Comparison of ENCODE assay signal across 7 mouse cellular contexts in the genomic region with DNA sequence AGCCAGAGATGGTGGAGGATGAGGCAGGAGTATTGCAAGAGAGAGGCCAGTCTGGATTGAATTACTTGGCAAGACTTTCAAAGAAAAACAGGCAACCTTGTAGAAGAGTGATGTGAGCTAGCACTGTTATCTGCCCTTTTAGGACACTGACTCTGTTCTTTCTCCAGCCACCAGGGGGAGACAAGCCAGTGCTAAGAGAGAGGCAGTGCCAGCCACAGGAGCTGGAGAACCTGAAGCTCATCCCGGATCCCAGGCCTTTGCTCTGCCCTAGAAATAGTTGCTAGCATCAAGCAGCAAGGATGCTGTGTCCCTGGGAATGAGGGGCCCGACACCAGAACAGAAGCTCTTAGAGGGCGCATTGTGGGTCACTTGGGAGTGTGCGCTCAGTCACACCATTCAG. TPM values are rescaled to one million over a fixed set of nuclear protein-coding genes. Genes with fewer than 3 reads are reported as not detected.
DNase-seq lines count a peak whose midpoint lies in the region; ATAC-seq lines count a peak whose summit lies in the region.

No protein-coding gene starts in this region.

- no peak overlapping the region for H3K4me3 ChIP-seq in forebrain, embryonic 15.5 days
- H3K4me3 ChIP-seq in midbrain, embryonic 11.5 days (ENCODE audit: low read depth, low read length) = no peak overlapping the region

- H3K9me3 ChIP-seq in forebrain, embryonic 15.5 days = no peaks in the 10 kb centered on the region
- H3K9me3 ChIP-seq in midbrain, embryonic 11.5 days (ENCODE audit: control insufficient read depth, low read length) = no peaks in the 10 kb centered on the region

- DNase-seq in R1 (ENCODE audit: low read depth, low spot score) = peak; percentile 76
- DNase-seq in cerebellum, adult 11 months = peak; percentile 71
- peak; percentile 30 for DNase-seq in hindlimb bud, embryonic 11.5 days (ENCODE audit: extremely low spot score, low read depth, low spot score)
- peak; percentile 49 to 70 for DNase-seq in layer of hippocampus, postnatal 36 days
- DNase-seq in midbrain, embryonic 11.5 days (ENCODE audit: low spot score, missing footprints) = peak; percentile 96
- DNase-seq in skeletal muscle tissue, adult 2 months (ENCODE audit: low read depth, low spot score) = peak; percentile 32

- H3K4me2 ChIP-seq in forebrain, embryonic 15.5 days (replicated peaks) = no peak overlapping the region
- H3K4me2 ChIP-seq in midbrain, embryonic 11.5 days = no peak overlapping the region

- H3K9ac ChIP-seq in forebrain, embryonic 15.5 days (replicated peaks) = no peak overlapping the region
- H3K9ac ChIP-seq in midbrain, embryonic 11.5 days (ENCODE audit: low read length) = no peak overlapping the region

- H3K27ac ChIP-seq in forebrain, embryonic 15.5 days (replicated peaks) = no peak overlapping the region
- no peak overlapping the region for H3K27ac ChIP-seq in midbrain, embryonic 11.5 days (ENCODE audit: low read depth, low read length)

- peak; percentile 73 for ATAC-seq in forebrain, embryonic 15.5 days (replicated peaks)
- peak; percentile 69; the same call in 1 of the 2 replicates for ATAC-seq in midbrain, embryonic 11.5 days (ENCODE audit: low FRiP score)

- peaks cover 12% of the 10 kb centered on the region; the same call in 1 of the 2 replicates for H3K36me3 ChIP-seq in forebrain, embryonic 15.5 days
- H3K36me3 ChIP-seq in midbrain, embryonic 11.5 days (ENCODE audit: control insufficient read depth, insufficient read depth, low read length) = peaks cover 5% of the 10 kb centered on the region

- no peaks in the 10 kb centered on the region for H3K27me3 ChIP-seq in forebrain, embryonic 15.5 days
- H3K27me3 ChIP-seq in midbrain, embryonic 11.5 days (ENCODE audit: control insufficient read depth, insufficient read depth, low read length) = no peaks in the 10 kb centered on the region

- no peaks in the 10 kb centered on the region for H3K4me1 ChIP-seq in forebrain, embryonic 15.5 days
- no peaks in the 10 kb centered on the region for H3K4me1 ChIP-seq in midbrain, embryonic 11.5 days (ENCODE audit: control insufficient read depth, insufficient read depth, low read length)

- 78% methylated on average over 4 of the region's 4 CpGs for WGBS in forebrain, embryonic 15.5 days
- 86% methylated on average over 4 of the region's 4 CpGs for WGBS in midbrain, embryonic 11.5 days

RNA-seq across cellular contexts. Expression of a gene that starts 25.0 kb away (rescaled TPM):
- polyA plus RNA-seq in forebrain, embryonic 15.5 days (2015; fragmentation: Nextera tagmentation; extraction: Ambion mirVana) = 13.1 and 13.3 TPM in 2 replicates
- total RNA-seq in layer of hippocampus, postnatal 36 days (2021) = 10 to 100 TPM; 81.5 to 81.7 TPM
- polyA plus RNA-seq in midbrain, embryonic 11.5 days (2014; fragmentation: Nextera tagmentation; extraction: Ambion mirVana) = 9.9 and 11.4 TPM in 2 replicates

RNA-seq across cellular contexts. Expression of a gene that starts 25.5 kb away (rescaled TPM):
- polyA plus RNA-seq in forebrain, embryonic 15.5 days (2015; fragmentation: Nextera tagmentation; extraction: Ambion mirVana) = 11.0 and 13.3 TPM in 2 replicates
- total RNA-seq in layer of hippocampus, postnatal 36 days (2021) = 10 to 100 TPM; 49.9 to 50.3 TPM
- 2.2 and 2.7 TPM in 2 replicates for polyA plus RNA-seq in midbrain, embryonic 11.5 days (2014; fragmentation: Nextera tagmentation; extraction: Ambion mirVana)

Comparison
In these comparisons a context has a peak if more than half of its experiments do, and no peak if none do; other contexts are left out.
1. DNase-seq: peak in every context shown above with its lines; median percentile 96 in midbrain, embryonic 11.5 days; 76 in R1; 71 in cerebellum, adult 11 months; 60 in layer of hippocampus, postnatal 36 days; 32 in skeletal muscle tissue, adult 2 months; 30 in hindlimb bud, embryonic 11.5 days.